Mouse (Mus musculus) gastrocnemius, postnatal 10 days (tissue): ENCODE results near the gene Olfr995. TPM values are rescaled to one million over a fixed set of nuclear protein-coding genes. Genes with fewer than 3 reads are reported as not detected.

Experiments used
- DNase-seq: peaks from one replicate; pipeline ENCODE4 v3.0.0; 2021; ENCODE audit warnings: mixed read lengths
- long read RNA-seq, 2 experiments: library from polyadenylated mRNA; stranded (forward); transcript quantifications; one replicate each; pipeline ENCODE4 v2.0.0; 2021
- total RNA-seq, 2 experiments: library from RNA; stranded (reverse); gene quantifications; 2 replicates each; pipeline ENCODE4 v1.2.3; 2021

Olfr995 gene
- total RNA-seq = not detected
- long read RNA-seq, experiment 1 = 0 reads
- long read RNA-seq, experiment 2 = 0 reads

DNA sequence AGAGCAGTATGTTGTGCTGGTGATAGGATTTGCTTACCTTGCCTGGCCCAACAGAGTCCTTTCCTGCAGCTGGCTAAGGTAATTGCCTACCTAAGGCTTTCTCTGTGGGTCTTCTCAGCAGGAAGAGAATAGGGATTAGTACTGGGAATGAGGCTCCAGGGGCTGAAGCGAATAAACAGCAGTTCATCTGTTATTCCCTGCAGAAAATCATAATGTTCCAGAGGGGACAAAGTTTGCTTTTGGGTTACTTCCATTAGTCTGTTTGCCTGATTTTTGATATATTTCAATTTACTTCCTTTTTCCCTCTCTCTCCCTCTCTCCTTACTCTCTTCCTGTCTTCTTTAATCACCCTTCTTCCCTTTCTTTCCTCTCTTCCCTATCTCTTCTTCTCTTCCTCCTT is at the start of gene Olfr995:
Gene Olfr995, minus strand, starts transcription at position 101 of the 400 bp plus-strand sequence.
- no peak for DNase-seq

DNA sequence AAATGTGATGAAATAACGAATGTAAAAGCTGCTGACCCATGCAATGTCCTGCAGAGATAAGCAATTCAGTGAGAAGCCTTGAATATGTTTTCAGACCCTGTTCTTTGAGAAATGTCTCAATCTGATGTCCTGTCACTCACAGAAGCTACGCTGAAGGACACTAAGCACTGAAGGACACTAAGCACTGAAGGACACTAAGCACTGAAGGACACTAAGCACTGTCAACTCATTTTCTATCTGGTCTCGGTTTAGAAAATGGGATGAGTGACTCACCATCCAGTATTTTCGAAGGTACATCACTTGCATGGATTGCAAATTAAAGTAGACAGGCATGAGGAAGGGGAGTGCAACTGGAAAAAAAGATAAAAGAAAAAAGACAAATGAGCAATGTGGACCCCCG is 47.0 kb upstream of the Olfr995 start:
- no peak for DNase-seq

- DNase-seq = no peak
Measured at GRCm38 (mm10) chr2:85466801-85467325, 23.4 kb upstream of the Olfr995 start.

DNA sequence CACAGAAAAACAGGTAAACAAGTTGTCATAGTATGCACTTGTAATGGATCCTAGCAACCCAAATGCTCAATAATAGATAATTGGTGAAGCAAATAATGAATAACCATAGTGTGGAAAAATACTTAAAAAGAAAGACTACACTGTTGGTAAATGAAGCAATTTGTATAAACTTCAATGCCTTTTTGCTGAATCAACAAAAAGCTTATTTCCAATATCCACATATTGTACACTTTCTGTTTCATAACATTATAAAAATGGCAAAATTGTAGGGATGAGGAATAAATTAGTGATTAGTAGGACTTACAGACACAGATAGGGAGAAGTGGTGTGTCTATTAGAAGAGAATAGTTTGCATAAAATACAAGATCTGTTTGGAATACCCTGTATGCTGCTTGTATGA is 893 bp downstream of the Olfr995 start:
- no peak for DNase-seq

- DNase-seq = no peak
Measured at GRCm38 (mm10) chr2:85436351-85436750, 7.1 kb downstream of the Olfr995 start, which contains the start of gene Olfr994. Gene Olfr994, minus strand, starts transcription at chr2:85436451.

- no peak for DNase-seq
Measured at GRCm38 (mm10) chr2:85425893-85426292, 17.5 kb downstream of the Olfr995 start.

DNA sequence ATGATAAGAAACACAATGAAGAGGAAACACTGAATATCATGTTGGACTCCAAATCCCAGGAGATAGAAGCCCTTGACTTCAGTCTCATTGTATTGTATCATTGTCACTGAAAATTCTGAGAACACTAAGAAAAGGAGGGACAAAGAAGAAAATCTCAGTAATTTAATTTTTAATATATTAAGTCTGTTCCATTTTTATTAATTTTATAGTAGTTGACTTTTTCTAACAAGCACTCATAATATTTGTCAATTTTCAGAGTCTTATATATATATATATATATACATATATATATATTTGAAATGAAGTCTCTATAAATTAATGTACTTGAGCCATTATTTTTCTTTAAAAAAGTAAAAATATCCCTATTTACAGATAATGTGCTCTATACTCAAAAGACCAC is 28.7 kb downstream of the Olfr995 start, which contains the start of gene Olfr993:
Gene Olfr993, minus strand, starts transcription at position 101 of the 400 bp plus-strand sequence.
- no peak for DNase-seq

DNA sequence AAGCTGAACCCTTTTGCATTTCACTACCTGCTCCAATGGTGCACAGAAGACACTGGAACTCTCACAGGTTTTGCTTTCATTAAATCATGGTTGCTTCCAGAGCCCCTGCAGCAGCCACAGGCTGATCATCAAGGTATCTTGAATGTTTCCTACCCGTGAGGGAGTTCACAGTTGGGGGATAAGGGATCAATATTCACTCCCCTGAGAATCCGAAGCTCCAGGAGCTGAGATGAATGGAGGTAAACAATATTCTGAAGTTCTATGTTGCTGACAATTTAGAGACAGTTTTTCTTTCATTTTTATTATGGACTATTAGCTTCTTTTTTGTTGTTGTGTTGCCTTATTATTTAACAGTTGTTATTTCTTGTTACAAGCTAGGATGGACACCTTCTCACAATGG is 34.1 kb downstream of the Olfr995 start, which contains the start of gene Olfr992:
Gene Olfr992, minus strand, starts transcription at position 101 of the 400 bp plus-strand sequence.
- no peak for DNase-seq

Other genes starting within 250 kb of the Olfr995 start
- gene Lrrc55, start 246.4 kb downstream of the Olfr995 start, total RNA-seq = 1 to 10 TPM; 5.9 to 6.8 TPM
- gene Olfr987, start 104.3 kb downstream of the Olfr995 start, total RNA-seq = not detected
- not detected for gene Olfr988, start 80.4 kb downstream of the Olfr995 start, total RNA-seq
- not detected for gene Olfr992, start 34.2 kb downstream of the Olfr995 start, total RNA-seq
- gene Olfr993, start 28.8 kb downstream of the Olfr995 start, total RNA-seq = not detected
- gene Olfr994, start 7.2 kb downstream of the Olfr995 start, total RNA-seq = not detected
- gene 4833423E24Rik, start 75.4 kb upstream of the Olfr995 start, total RNA-seq = not detected
- gene Olfr996, start 135.6 kb upstream of the Olfr995 start, total RNA-seq = not detected
- not detected for gene Olfr998, start 145.3 kb upstream of the Olfr995 start, total RNA-seq
- gene Olfr1000, start 168.3 kb upstream of the Olfr995 start, total RNA-seq = not detected
- not detected for gene Olfr1002, start 207.1 kb upstream of the Olfr995 start, total RNA-seq
- not detected for gene Olfr154, start 220.8 kb upstream of the Olfr995 start, total RNA-seq
- not detected for gene Olfr1006, start 235.1 kb upstream of the Olfr995 start, total RNA-seq
- gene Olfr1008, start 245.8 kb upstream of the Olfr995 start, total RNA-seq = not detected